Mouse (Mus musculus) thymus, postnatal 14 days (tissue): ENCODE data around the gene Asap2.

ENCODE experiments used
- DNase-seq: peaks from one replicate; pipeline ENCODE4 v3.0.0; 2021

Asap2 gene

DNA sequence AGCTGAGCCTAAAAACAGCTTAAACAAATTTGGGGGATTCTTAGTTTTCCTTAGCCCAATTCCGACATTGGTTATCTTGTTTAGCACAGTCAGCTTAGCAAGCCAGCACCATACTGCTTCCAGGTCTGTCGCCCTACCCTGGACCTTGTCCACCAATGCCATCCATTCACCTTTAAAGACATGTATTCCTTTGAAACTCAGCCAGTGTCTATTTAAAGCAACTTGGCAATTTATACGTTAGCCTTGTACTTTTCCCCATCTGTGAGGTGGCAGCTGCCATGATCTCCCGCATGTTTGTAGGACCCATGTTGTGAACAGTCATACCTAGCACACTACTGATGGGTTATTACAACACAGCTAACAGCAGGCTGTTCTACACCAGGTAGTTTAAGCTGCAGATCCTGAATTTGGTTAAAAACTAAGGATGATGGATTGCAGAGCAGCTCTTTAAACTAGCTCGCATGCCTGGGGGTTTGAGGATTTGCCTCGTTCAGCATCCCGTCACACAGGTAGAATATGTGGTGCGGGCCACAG, 277.9 kb downstream of the Asap2 start:
- DNase-seq = no peak

DNA sequence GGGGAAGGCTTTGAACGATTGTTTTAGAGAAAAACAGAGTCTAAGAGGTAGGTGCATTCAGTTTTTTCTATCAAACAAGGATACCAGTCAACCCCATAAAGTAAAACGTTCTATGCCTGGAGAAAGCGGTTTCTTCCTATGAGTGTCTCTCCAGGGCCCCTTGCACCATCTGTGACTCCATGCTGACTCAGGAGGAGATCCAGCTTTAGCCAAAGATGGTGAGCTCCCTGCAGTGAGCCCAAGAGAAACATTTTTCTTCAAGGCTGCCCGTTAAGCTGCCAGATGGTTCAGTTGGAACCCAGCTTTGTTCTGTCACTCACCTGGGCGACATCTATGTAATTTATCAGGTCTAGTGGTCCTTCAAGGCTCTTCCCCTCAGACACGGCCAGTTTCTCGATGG, 284.2 kb downstream of the Asap2 start:
- DNase-seq = no peak

GRCm38 (mm10) chr12:21277352-21277864, 287.1 kb downstream of the Asap2 start:
- no peak for DNase-seq

GRCm38 (mm10) chr12:21284761-21285441, 294.6 kb downstream of the Asap2 start, which contains the start of gene Cpsf3:
Gene Cpsf3, plus strand, starts transcription at chr12:21285391.
- no peak for DNase-seq

GRCm38 (mm10) chr12:21285508-21286242, 295.4 kb downstream of the Asap2 start:
- DNase-seq = no peak

GRCm38 (mm10) chr12:21286243-21286622, 296.0 kb downstream of the Asap2 start, which contains the start of gene Itgb1bp1:
Gene Itgb1bp1, minus strand, starts transcription at chr12:21286284.
- peak; percentile 99 for DNase-seq

DNA sequence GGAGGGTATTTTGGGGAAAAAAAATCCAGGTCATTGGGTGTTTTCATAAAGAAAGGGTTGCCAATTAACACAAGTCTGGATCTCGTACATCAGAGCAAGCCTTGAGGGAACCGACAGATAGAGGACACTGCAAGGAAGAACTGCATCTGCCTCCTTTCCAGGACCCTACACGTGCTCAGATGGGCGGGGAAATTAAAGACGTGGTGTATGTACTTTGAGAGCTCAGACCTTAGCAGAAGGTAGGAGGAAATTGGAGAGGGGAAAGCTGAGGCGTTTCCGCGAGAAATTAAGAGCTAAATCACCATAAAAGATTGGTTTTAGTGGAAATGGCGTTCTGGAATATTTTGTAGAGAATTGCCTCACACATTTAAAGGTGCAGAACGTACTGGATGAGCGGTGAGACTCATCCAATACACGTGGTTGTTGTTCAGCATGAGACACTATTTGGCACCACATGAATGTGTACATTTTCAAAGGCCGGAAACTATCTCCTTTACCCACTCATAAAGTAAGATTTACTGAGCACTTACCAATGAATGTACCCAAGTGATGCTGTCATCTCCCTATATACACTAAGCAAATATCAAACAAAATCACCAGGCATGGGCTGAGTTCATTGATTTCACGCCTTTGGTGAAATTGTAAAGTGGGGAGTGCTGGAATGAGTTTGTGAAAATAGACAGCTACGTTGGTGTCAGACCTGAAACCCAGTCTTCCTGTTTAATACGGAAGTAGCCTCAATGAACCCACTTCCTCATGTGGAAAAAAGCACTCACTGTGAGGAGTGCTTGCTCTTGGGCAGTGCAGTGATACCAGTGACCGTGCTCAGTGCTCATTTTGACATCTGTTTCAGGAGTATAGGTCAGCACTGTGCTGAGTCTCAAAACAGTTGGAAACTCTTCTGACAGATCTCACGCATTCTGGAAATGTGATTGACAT, 296.7 kb downstream of the Asap2 start:
- DNase-seq = peak; percentile 43

GRCm38 (mm10) chr12:21288716-21289395, 298.6 kb downstream of the Asap2 start:
- DNase-seq = no peak

- DNase-seq = no peak
Observed at GRCm38 (mm10) chr12:21289651-21290050, 299.4 kb downstream of the Asap2 start.

DNA sequence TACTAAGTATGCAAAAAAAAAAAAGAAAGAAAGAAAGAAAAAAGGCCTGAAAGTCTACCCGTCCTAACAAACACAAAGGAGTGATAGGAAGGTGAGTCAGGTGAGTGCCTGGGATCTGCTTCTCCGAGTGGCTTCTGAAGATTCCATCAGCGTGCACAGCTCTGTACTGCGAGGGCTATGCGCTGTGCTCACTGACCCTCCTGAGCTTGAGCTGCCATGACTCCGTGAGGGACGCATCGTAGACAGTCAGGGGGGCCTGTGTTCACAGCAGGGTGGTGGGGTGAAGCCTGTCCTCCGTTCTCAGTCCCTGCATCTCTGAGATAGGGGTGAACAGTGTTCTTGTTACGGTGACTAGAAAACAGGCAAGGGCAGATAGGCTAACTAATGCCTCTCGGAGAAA, 308.6 kb downstream of the Asap2 start:
- DNase-seq = no peak

GRCm38 (mm10) chr12:21301324-21301723, 311.1 kb downstream of the Asap2 start:
- DNase-seq = no peak

DNA sequence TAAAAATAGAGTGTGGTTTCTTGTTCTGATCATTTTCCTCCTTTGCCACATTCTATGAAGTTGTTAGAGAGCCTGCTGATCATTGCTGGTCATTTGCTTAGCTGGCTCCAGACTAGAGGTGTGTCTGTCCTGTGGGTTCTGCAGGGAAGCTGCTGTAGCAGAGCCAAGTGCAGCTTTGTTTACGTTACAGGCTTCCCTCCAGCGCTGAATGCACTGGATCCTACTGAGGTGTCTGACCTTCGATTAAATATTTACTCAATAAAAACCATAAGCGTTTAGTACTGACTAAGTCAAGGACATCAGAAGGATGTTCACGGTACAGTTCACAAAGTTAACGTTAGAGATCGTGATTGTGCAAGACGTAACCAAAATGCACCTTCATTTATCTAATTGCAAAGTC, 311.7 kb downstream of the Asap2 start:
- no peak for DNase-seq

DNA sequence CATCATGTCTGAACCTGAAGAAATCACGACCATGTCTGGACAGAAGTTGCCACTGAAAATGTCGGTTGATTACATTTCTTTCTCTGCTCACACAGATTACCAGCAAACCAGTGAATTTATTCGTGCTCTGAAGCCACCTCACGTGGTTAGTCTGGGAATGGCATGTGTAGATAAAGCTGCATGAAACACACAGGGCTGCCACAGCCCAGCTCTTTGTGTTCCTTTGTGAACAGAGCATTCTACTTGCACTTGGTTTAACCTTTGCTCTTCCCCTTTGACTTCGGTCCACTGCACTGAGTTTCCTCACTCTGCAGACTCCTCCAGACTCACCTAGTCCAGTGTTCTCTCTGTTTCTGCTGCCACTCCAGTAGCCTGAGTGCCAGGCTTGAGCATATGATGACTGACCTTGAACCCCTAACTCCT, 312.1 kb downstream of the Asap2 start:
- DNase-seq = no peak

- no peak for DNase-seq
Observed at GRCm38 (mm10) chr12:21305741-21306140, 315.5 kb downstream of the Asap2 start.

DNA sequence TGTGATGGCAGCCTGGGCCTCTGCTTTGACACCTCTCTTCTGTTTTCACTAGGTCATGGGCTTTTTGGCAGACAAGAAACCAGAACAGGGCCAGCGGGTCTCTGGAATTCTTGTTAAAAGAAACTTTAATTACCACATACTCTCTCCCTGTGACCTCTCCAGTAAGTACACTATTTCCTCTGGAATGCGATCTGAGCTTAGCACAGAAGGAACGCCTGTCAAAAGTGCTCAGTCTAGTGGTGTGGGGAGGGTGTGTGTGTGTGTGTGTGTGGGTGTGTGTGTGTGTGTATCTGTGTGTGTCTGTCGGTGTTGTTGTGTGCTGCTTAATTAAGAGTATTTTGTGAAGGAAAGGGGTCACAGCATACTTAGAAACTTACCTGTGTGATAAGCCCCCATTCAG, 316.5 kb downstream of the Asap2 start:
- DNase-seq = no peak

- DNase-seq = no peak
Observed at GRCm38 (mm10) chr12:21312201-21312600, 321.9 kb downstream of the Asap2 start.

DNA sequence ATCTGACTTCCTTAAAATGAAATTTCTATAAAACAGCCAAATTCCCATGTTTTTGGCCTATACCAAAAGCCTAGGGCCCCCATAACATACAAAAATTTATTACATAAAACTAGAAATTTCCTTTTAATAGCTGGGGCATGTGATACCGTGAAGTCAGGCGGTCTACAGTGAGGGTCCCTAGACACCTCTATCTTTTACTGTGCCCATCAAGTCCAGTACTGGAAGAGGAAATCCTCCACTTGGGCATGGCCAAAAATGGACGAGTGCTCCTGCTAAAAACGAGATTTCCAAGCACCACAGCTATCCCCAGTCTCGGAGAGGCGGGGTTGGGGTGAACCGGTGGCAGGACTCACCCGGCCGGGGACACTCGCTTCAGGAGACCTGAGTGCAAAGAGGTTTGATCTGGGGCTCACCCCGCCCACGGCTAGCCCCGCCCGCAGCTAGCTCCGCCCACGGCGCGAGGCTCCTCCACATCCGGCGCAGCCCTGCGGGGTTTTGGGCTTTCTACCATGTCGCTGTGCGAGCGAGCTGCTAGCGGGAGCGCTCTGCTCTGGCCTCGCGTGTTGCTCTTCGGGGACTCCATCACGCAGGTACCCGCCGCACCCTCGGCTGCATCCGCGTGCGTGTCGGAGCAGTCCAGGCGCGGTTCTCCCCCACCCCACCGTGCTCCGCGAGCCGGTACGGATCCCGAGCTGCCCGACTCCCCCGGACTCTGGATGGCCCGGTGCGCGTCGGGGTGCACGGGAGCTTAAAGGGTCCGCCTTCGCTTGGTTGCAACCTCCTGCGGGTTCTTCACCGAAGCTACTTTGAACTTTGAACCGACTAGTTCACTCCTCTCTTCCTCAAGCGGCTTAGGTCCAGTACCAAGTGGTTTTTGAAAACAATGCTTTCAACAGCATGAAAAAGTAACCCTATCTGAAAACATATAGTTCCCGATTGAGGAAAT, 325.9 kb downstream of the Asap2 start, which contains the start of gene Iah1:
Gene Iah1, plus strand, starts transcription at position 467 of the 946 bp plus-strand sequence.
- DNase-seq = peak; percentile 94

- DNase-seq = no peak
Observed at GRCm38 (mm10) chr12:21316869-21317265, 326.6 kb downstream of the Asap2 start.

DNA sequence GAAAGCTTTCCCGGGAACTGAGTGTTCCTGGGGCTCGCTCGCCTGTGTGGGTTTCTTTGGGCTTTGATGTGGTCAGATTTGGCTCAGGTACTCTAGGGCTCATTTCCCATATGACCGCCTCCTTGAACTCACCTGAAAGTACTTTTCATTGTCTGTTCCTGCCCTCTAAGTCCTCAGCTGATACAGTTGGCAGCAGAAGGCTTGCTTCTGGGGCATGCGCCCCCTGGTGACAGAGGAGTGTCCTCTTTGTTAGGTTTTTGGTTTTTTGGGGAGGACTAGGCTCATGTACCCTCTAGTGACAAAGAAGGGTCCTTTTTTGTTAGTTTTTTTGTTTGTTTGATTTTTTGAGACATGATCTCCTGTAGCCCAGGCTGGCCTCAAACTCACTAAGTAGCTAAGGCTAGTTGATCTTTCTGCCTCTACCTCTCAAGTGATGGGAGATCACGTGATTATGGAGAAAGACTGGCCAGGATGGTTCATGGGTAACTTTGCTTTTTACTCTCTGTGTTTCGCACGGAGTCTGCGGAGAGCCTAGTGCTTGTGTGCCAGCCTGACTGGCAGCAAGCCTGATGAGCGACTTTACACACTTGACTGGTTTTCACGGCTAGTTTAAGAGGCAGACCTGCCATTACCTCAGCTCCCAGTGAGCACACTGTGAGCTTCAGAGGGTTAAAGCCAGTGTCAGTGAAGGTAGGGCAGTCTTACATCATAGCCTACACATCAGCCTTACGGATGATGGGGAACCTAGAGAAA, 328.1 kb downstream of the Asap2 start:
- DNase-seq = peak; percentile 85
